8 mouse cellular contexts compared by ENCODE assay signal in genomic region chr19:5067867-5068569, GRCm38 (mm10). TPM values are rescaled to one million over a fixed set of nuclear protein-coding genes. Genes with fewer than 3 reads are reported as not detected.
DNase-seq lines count a peak whose midpoint lies in the region; ATAC-seq and TF ChIP-seq lines count a peak whose summit lies in the region.

Gene Cd248 (plus strand): TSS chr19:5068078.

- peaks cover 17% of the 10 kb centered on the region for H3K4me1 ChIP-seq in forebrain, postnatal 0 days (ENCODE audit: insufficient read depth)
- peaks cover 76% of the 10 kb centered on the region for H3K4me1 ChIP-seq in hindbrain, embryonic 10.5 days (replicated peaks)
- peaks cover 61% of the 10 kb centered on the region for H3K4me1 ChIP-seq in limb, embryonic 13.5 days
- H3K4me1 ChIP-seq in midbrain, postnatal 0 days (ENCODE audit: insufficient read depth, low read length), result peaks cover 11% of the 10 kb centered on the region
- peaks cover 11% of the 10 kb centered on the region for H3K4me1 ChIP-seq in thymus, adult 2 months (replicated peaks; ENCODE audit: control insufficient read depth, insufficient read depth, low read length)

- H3K79me3 ChIP-seq in C2C12 (ENCODE audit: low read depth), result no peaks in the 10 kb centered on the region

- DNase-seq in adipocyte (ENCODE audit: low spot score), result peak; percentile 56
- peak; percentile 60 for DNase-seq in forebrain, postnatal 0 days
- peak; percentile 74 for DNase-seq in hindbrain, embryonic 10.5 days (ENCODE audit: low spot score)
- peak; percentile 60 for DNase-seq in midbrain, postnatal 0 days (ENCODE audit: low spot score)
- DNase-seq in thymus, postnatal 25 days, result no peak
- no peak for DNase-seq in thymus, adult 2 months

- H3K79me2 ChIP-seq in C2C12 (ENCODE audit: control insufficient read depth, insufficient read depth), result no peaks in the 10 kb centered on the region

- no peak for TF ChIP-seq CTCF in C2C12 (IDR thresholded peaks at IDR 0.05; ENCODE audit: control insufficient read depth, insufficient read depth, insufficient read length)
- no peak for TF ChIP-seq CTCF in forebrain, postnatal 0 days (IDR thresholded peaks at IDR 0.05; ENCODE audit: low read depth)
- no peak for TF ChIP-seq CTCF in midbrain, postnatal 0 days (IDR thresholded peaks at IDR 0.05)
- no peak for TF ChIP-seq CTCF in thymus, adult 2 months (IDR thresholded peaks at IDR 0.05; ENCODE audit: borderline replicate concordance, control insufficient read depth, extremely low read depth, insufficient read depth, low read length, poor library complexity)

- no peak for TF ChIP-seq POLR2A in thymus, adult 2 months (IDR thresholded peaks at IDR 0.05; ENCODE audit: control insufficient read depth, extremely low read depth, insufficient read depth, low read length, poor library complexity)

- WGBS in forebrain, postnatal 0 days, result 3% methylated on average over 49 of the region's 56 CpGs
- WGBS in hindbrain, embryonic 10.5 days, result 1% methylated on average over 56 of the region's 56 CpGs
- under 1% methylated on average over 55 of the region's 56 CpGs for WGBS in limb, embryonic 13.5 days
- under 1% methylated on average over 51 of the region's 56 CpGs for WGBS in midbrain, postnatal 0 days
- 11% methylated on average over 56 of the region's 56 CpGs for WGBS in thymus, adult 2 months

- H3K4me2 ChIP-seq in forebrain, postnatal 0 days (ENCODE audit: low read depth), result peak within 1 kb of the TSS; percentile 86
- peak within 1 kb of the TSS; percentile 97 for H3K4me2 ChIP-seq in limb, embryonic 13.5 days (replicated peaks)
- peak within 1 kb of the TSS; percentile 74 for H3K4me2 ChIP-seq in midbrain, postnatal 0 days (ENCODE audit: low read depth, low read length, poor library complexity, severe bottlenecking)

- peak; percentile 32 for ATAC-seq in forebrain, postnatal 0 days
- ATAC-seq in limb, embryonic 13.5 days (ENCODE audit: low FRiP score, low read depth), result peak; percentile 45
- no peak for ATAC-seq in midbrain, postnatal 0 days (ENCODE audit: low FRiP score)

- H3ac ChIP-seq in C2C12 (ENCODE audit: control insufficient read depth, insufficient read length, low read depth), result peak within 1 kb of the TSS; percentile 47

- H3K27me3 ChIP-seq in C2C12 (ENCODE audit: control insufficient read depth, insufficient read depth, insufficient read length), result no peaks in the 10 kb centered on the region
- no peaks in the 10 kb centered on the region for H3K27me3 ChIP-seq in forebrain, postnatal 0 days (ENCODE audit: insufficient read depth, low read length)
- peaks cover 69% of the 10 kb centered on the region for H3K27me3 ChIP-seq in hindbrain, embryonic 10.5 days (ENCODE audit: insufficient read depth, poor library complexity, severe bottlenecking)
- H3K27me3 ChIP-seq in limb, embryonic 13.5 days, result no peaks in the 10 kb centered on the region; the same call in 1 of the 2 replicates
- H3K27me3 ChIP-seq in midbrain, postnatal 0 days (ENCODE audit: insufficient read depth, low read length), result peaks cover 25% of the 10 kb centered on the region
- H3K27me3 ChIP-seq in thymus, adult 2 months (ENCODE audit: control insufficient read depth, insufficient read depth, low read length), result peaks cover 25% of the 10 kb centered on the region

- H3K27ac ChIP-seq in forebrain, postnatal 0 days (ENCODE audit: low read depth, low read length), result no peak within 1 kb of the TSS
- H3K27ac ChIP-seq in hindbrain, embryonic 10.5 days, result peak within 1 kb of the TSS; percentile 88
- H3K27ac ChIP-seq in limb, embryonic 13.5 days, result peak within 1 kb of the TSS; percentile 98
- H3K27ac ChIP-seq in midbrain, postnatal 0 days (ENCODE audit: low read depth, low read length), result no peak within 1 kb of the TSS
- no peak within 1 kb of the TSS for H3K27ac ChIP-seq in thymus, adult 2 months (ENCODE audit: control insufficient read depth, insufficient read depth, low read length)

- H3K4me3 ChIP-seq in C2C12 (ENCODE audit: insufficient read depth, poor library complexity, severe bottlenecking), result no peak within 1 kb of the TSS
- peak within 1 kb of the TSS; percentile 38 for H3K4me3 ChIP-seq in forebrain, postnatal 0 days (ENCODE audit: low read depth, low read length)
- H3K4me3 ChIP-seq in hindbrain, embryonic 10.5 days, result peak within 1 kb of the TSS; percentile 61
- H3K4me3 ChIP-seq in limb, embryonic 13.5 days, result peak within 1 kb of the TSS; percentile 71
- H3K4me3 ChIP-seq in midbrain, postnatal 0 days (ENCODE audit: low read depth, low read length), result peak within 1 kb of the TSS; percentile 38
- H3K4me3 ChIP-seq in thymus, adult 2 months (ENCODE audit: control insufficient read depth, insufficient read depth, low read length), result no peak within 1 kb of the TSS

- H3K36me3 ChIP-seq in C2C12 (ENCODE audit: control insufficient read depth, insufficient read depth), result no peaks in the 10 kb centered on the region
- no peaks in the 10 kb centered on the region for H3K36me3 ChIP-seq in forebrain, postnatal 0 days (ENCODE audit: insufficient read depth)
- no peaks in the 10 kb centered on the region for H3K36me3 ChIP-seq in hindbrain, embryonic 10.5 days
- H3K36me3 ChIP-seq in limb, embryonic 13.5 days, result no peaks in the 10 kb centered on the region
- H3K36me3 ChIP-seq in midbrain, postnatal 0 days (ENCODE audit: insufficient read depth, low read length), result no peaks in the 10 kb centered on the region
- no peaks in the 10 kb centered on the region for H3K36me3 ChIP-seq in thymus, adult 2 months (ENCODE audit: control insufficient read depth, insufficient read depth, low read length)

- H3K9me3 ChIP-seq in forebrain, postnatal 0 days (ENCODE audit: low read length), result no peaks in the 10 kb centered on the region
- H3K9me3 ChIP-seq in hindbrain, embryonic 10.5 days, result no peaks in the 10 kb centered on the region
- no peaks in the 10 kb centered on the region for H3K9me3 ChIP-seq in limb, embryonic 13.5 days
- no peaks in the 10 kb centered on the region for H3K9me3 ChIP-seq in midbrain, postnatal 0 days (ENCODE audit: low read length)

- H3K9ac ChIP-seq in forebrain, postnatal 0 days, result peak within 1 kb of the TSS; percentile 55
- peak within 1 kb of the TSS; percentile 91 for H3K9ac ChIP-seq in limb, embryonic 13.5 days
- peak within 1 kb of the TSS; percentile 54 for H3K9ac ChIP-seq in midbrain, postnatal 0 days (replicated peaks; ENCODE audit: low read length, poor library complexity, severe bottlenecking)

TF ChIP-seq in C2C12, 6 proteins besides CTCF, POLR2A, EP300 and RAD21:
- no peak for TF ChIP-seq MAX (IDR thresholded peaks at IDR 0.05)
- TF ChIP-seq FOSL1 (IDR thresholded peaks at IDR 0.05; ENCODE audit: insufficient read depth, low read length, poor library complexity, severe bottlenecking), result no peak
- no peak for TF ChIP-seq CEBPB (IDR thresholded peaks at IDR 0.05; ENCODE audit: low read depth)
- no peak for TF ChIP-seq USF1 (IDR thresholded peaks at IDR 0.05; ENCODE audit: low read depth)
- TF ChIP-seq MYOG (IDR thresholded peaks at IDR 0.05; ENCODE audit: control insufficient read depth, extremely low read depth, insufficient read length), result no peak
- no peak for TF ChIP-seq MYOD1 (IDR thresholded peaks at IDR 0.05; ENCODE audit: control insufficient read depth, insufficient read length, low read depth)

RNA-seq across cellular contexts. Expression of gene Cd248, which starts in this region (rescaled TPM):
- 3.2 TPM for polyA plus RNA-seq in C2C12 (2012; fragmentation: generic; extraction: Trizol)
- total RNA-seq in forebrain, postnatal 0 days (2014; rRNA removed), result 11.8 and 20.8 TPM in 2 replicates
- 16.3 and 18.1 TPM in 2 replicates for polyA plus RNA-seq in forebrain, postnatal 0 days (2015; fragmentation: Nextera tagmentation; extraction: Ambion mirVana)
- 26.9 and 39.1 TPM in 2 replicates for polyA plus RNA-seq in hindbrain, embryonic 10.5 days (2016; fragmentation: Nextera tagmentation; extraction: Ambion mirVana)
- 58.8 and 64.8 TPM in 2 replicates for polyA plus RNA-seq in limb, embryonic 13.5 days (2015; fragmentation: Nextera tagmentation; extraction: Ambion mirVana)
- 22.0 and 23.3 TPM in 2 replicates for total RNA-seq in midbrain, postnatal 0 days (2014; rRNA removed)
- polyA plus RNA-seq in midbrain, postnatal 0 days (2015; fragmentation: Nextera tagmentation; extraction: Ambion mirVana), result 15.7 and 18.3 TPM in 2 replicates
- 5.9 and 7.7 TPM in 2 replicates for polyA plus RNA-seq in thymus, adult 2 months (2012; rRNA removed)

Comparison
In these comparisons a context has a peak if more than half of its experiments do, and no peak if none do; other contexts are left out.
1. H3K4me3 ChIP-seq: peak in forebrain, postnatal 0 days (single experiment), hindbrain, embryonic 10.5 days (single experiment), limb, embryonic 13.5 days (single experiment) and midbrain, postnatal 0 days (single experiment); none in C2C12 (single experiment) and thymus, adult 2 months (single experiment).
2. DNase-seq: peak in adipocyte (single experiment), forebrain, postnatal 0 days (single experiment), hindbrain, embryonic 10.5 days (single experiment) and midbrain, postnatal 0 days (single experiment); none in thymus, postnatal 25 days (single experiment) and thymus, adult 2 months (single experiment).
3. H3K27ac ChIP-seq: peak in hindbrain, embryonic 10.5 days (single experiment) and limb, embryonic 13.5 days (single experiment); none in forebrain, postnatal 0 days (single experiment), midbrain, postnatal 0 days (single experiment) and thymus, adult 2 months (single experiment).
4. Peak in every context shown above with its lines, with median percentiles within 50 percentile points of each other: H3K4me2 ChIP-seq and H3K9ac ChIP-seq.